8 mouse cellular contexts compared by ENCODE assay signal in genomic region chr19:40660510-40660909, GRCm38 (mm10). TPM values are rescaled to one million over a fixed set of nuclear protein-coding genes. Genes with fewer than 3 reads are reported as not detected.
DNase-seq lines count a peak whose midpoint lies in the region; ATAC-seq and TF ChIP-seq lines count a peak whose summit lies in the region.

No protein-coding gene starts in this region.

- no peaks in the 10 kb centered on the region; the same call in 1 of the 2 replicates for H3K27me3 ChIP-seq in heart, embryonic 14.5 days (ENCODE audit: control insufficient read depth, insufficient read depth, low read length)
- no peaks in the 10 kb centered on the region for H3K27me3 ChIP-seq in hindbrain, embryonic 14.5 days (ENCODE audit: control insufficient read depth, insufficient read depth, low read length)
- H3K27me3 ChIP-seq in midbrain, embryonic 13.5 days, result no peaks in the 10 kb centered on the region

- intact Hi-C loops in left cerebral cortex, postnatal 36 days (cut with DNase I), result no loop called here

- H3K36me3 ChIP-seq in heart, embryonic 14.5 days (ENCODE audit: control insufficient read depth, insufficient read depth, low read length), result no peaks in the 10 kb centered on the region
- H3K36me3 ChIP-seq in hindbrain, embryonic 14.5 days (replicated peaks; ENCODE audit: control insufficient read depth, insufficient read depth), result no peaks in the 10 kb centered on the region
- H3K36me3 ChIP-seq in midbrain, embryonic 13.5 days, result no peaks in the 10 kb centered on the region

- ATAC-seq in heart, embryonic 14.5 days (ENCODE audit: insufficient number of reproducible peaks, insufficient read depth, low FRiP score, low read depth), result no peak
- ATAC-seq in hindbrain, embryonic 14.5 days (ENCODE audit: low FRiP score), result no peak
- peak; percentile 26; the same call in 1 of the 2 replicates for ATAC-seq in midbrain, embryonic 13.5 days
- no peak for ATAC-seq in activated CD4-positive, CD25-positive, alpha-beta regulatory T cell, adult 4 months

- WGBS in heart, embryonic 14.5 days, result 8% methylated on average over 9 of the region's 9 CpGs
- WGBS in hindbrain, embryonic 14.5 days, result 13% methylated on average over 9 of the region's 9 CpGs
- WGBS in midbrain, embryonic 13.5 days, result 9% methylated on average over 9 of the region's 9 CpGs

- no peak for TF ChIP-seq POLR2A in bone marrow macrophage, adult 2 months (IDR thresholded peaks at IDR 0.05; ENCODE audit: borderline replicate concordance, low read depth, low read length)

- peak overlapping the region; percentile 55 to 72 for H3K27ac ChIP-seq in heart, embryonic 14.5 days (replicated peaks in 1 of 2; ENCODE audit: control insufficient read depth in 1 of 2, insufficient read depth in 1 of 2, low read depth in 2 of 2, low read length in 2 of 2)
- H3K27ac ChIP-seq in bone marrow macrophage, adult 2 months (ENCODE audit: insufficient read depth, low read depth, low read length), result peak overlapping the region; percentile 86
- H3K27ac ChIP-seq in hindbrain, embryonic 14.5 days, result peak overlapping the region; percentile 83
- peak overlapping the region; percentile 80 for H3K27ac ChIP-seq in midbrain, embryonic 13.5 days

- H3K9me3 ChIP-seq in heart, embryonic 14.5 days (ENCODE audit: control insufficient read depth, low read length), result no peaks in the 10 kb centered on the region
- no peaks in the 10 kb centered on the region for H3K9me3 ChIP-seq in hindbrain, embryonic 14.5 days (ENCODE audit: control insufficient read depth, low read length)
- H3K9me3 ChIP-seq in midbrain, embryonic 13.5 days, result no peaks in the 10 kb centered on the region

- DNase-seq in heart, adult 9 months (ENCODE audit: low spot score in 2 of 2), result no peak
- DNase-seq in hindbrain, embryonic 14.5 days (ENCODE audit: low spot score), result peak; percentile 30
- DNase-seq in left cerebral cortex, postnatal 36 days (ENCODE audit: low spot score in 2 of 2), result no peak
- DNase-seq in adrenal gland, adult 8-10 months, result no peak

- peak overlapping the region; percentile 46 for H3K4me3 ChIP-seq in heart, embryonic 14.5 days (ENCODE audit: control insufficient read depth in 1 of 2, insufficient read depth in 1 of 2, low read depth in 1 of 2, low read length in 2 of 2)
- H3K4me3 ChIP-seq in bone marrow macrophage, adult 2 months (ENCODE audit: insufficient read depth, low read length), result peak overlapping the region; percentile 79
- H3K4me3 ChIP-seq in hindbrain, embryonic 14.5 days (replicated peaks; ENCODE audit: low read length), result peak overlapping the region; percentile 28
- H3K4me3 ChIP-seq in midbrain, embryonic 13.5 days (replicated peaks), result peak overlapping the region; percentile 35

- H3K4me2 ChIP-seq in heart, embryonic 14.5 days (ENCODE audit: low read length), result peak overlapping the region; percentile 75
- H3K4me2 ChIP-seq in hindbrain, embryonic 14.5 days (replicated peaks), result peak overlapping the region; percentile 54
- H3K4me2 ChIP-seq in midbrain, embryonic 13.5 days (replicated peaks), result peak overlapping the region; percentile 59

- TF ChIP-seq CTCF in bone marrow macrophage, adult 2 months (IDR thresholded peaks at IDR 0.05; ENCODE audit: low read depth, low read length), result peak; percentile 16; the same call in 1 of the 2 replicates

- peak overlapping the region; percentile 73 for H3K9ac ChIP-seq in heart, embryonic 14.5 days (ENCODE audit: low read length)
- H3K9ac ChIP-seq in hindbrain, embryonic 14.5 days, result peak overlapping the region; percentile 49
- H3K9ac ChIP-seq in midbrain, embryonic 13.5 days (replicated peaks), result peak overlapping the region; percentile 64

- peaks cover 10 to 20% of the 10 kb centered on the region in 2 experiments; a peak in 3 of 4 replicates for H3K4me1 ChIP-seq in heart, embryonic 14.5 days (ENCODE audit: control insufficient read depth in 2 of 2, insufficient read depth in 2 of 2, low read length in 2 of 2)
- peaks cover 35% of the 10 kb centered on the region for H3K4me1 ChIP-seq in bone marrow macrophage, adult 2 months (ENCODE audit: control insufficient read depth, insufficient read depth, low read length)
- H3K4me1 ChIP-seq in hindbrain, embryonic 14.5 days (replicated peaks; ENCODE audit: control insufficient read depth, insufficient read depth, low read length), result 0 out of 2 replicates have a peak, but pooled peaks cover 18% of the 10 kb centered on the region
- peaks cover 29% of the 10 kb centered on the region for H3K4me1 ChIP-seq in midbrain, embryonic 13.5 days (replicated peaks)

RNA-seq across cellular contexts. Expression of gene Entpd1, which starts 48.3 kb away (rescaled TPM):
- 11.6 and 13.4 TPM in 2 replicates for polyA plus RNA-seq in heart, embryonic 14.5 days (2014; fragmentation: Nextera tagmentation; extraction: Ambion mirVana)
- polyA plus RNA-seq in bone marrow macrophage, adult 2 months (2012; ENCODE audit: insufficient read depth, insufficient read length, missing spikeins), result 189 and 194 TPM in 2 replicates
- 9.3 and 9.6 TPM in 2 replicates for polyA plus RNA-seq in hindbrain, embryonic 14.5 days (2014; fragmentation: Nextera tagmentation; extraction: Ambion mirVana)
- polyA plus RNA-seq in midbrain, embryonic 13.5 days (2015; fragmentation: Nextera tagmentation; extraction: Ambion mirVana), result 7.9 and 9.8 TPM in 2 replicates
- 10 to 100 TPM; 12.5 to 16.9 TPM for total RNA-seq in left cerebral cortex, postnatal 36 days (2021)
- 10 to 100 TPM; 37.7 to 51.7 TPM for polyA plus RNA-seq in activated CD4-positive, CD25-positive, alpha-beta regulatory T cell, adult 4 months (2017; shearing (Covaris generic))
- 10 to 100 TPM; 27.5 to 34.8 (median 31.5) TPM for total RNA-seq in adrenal gland, adult 8-10 months (2022)

RNA-seq across cellular contexts. Expression of gene Tctn3, which starts 48.5 kb away (rescaled TPM):
- polyA plus RNA-seq in heart, embryonic 14.5 days (2014; fragmentation: Nextera tagmentation; extraction: Ambion mirVana), result 10.3 and 10.7 TPM in 2 replicates
- 12.6 and 13.9 TPM in 2 replicates for polyA plus RNA-seq in bone marrow macrophage, adult 2 months (2012; ENCODE audit: insufficient read depth, insufficient read length, missing spikeins)
- polyA plus RNA-seq in hindbrain, embryonic 14.5 days (2014; fragmentation: Nextera tagmentation; extraction: Ambion mirVana), result 14.0 and 14.5 TPM in 2 replicates
- polyA plus RNA-seq in midbrain, embryonic 13.5 days (2015; fragmentation: Nextera tagmentation; extraction: Ambion mirVana), result 12.1 and 13.6 TPM in 2 replicates
- total RNA-seq in left cerebral cortex, postnatal 36 days (2021), result 10 to 100 TPM; 17.2 to 25.0 TPM
- 1 to 10 TPM; 6.5 to 7.2 TPM for polyA plus RNA-seq in activated CD4-positive, CD25-positive, alpha-beta regulatory T cell, adult 4 months (2017; shearing (Covaris generic))
- 10 to 100 TPM in 2 of 4 experiments, 1 to 10 TPM in 2; 6.8 to 12.1 (median 8.9) TPM for total RNA-seq in adrenal gland, adult 8-10 months (2022)

Comparison
In these comparisons a context has a peak if more than half of its experiments do, and no peak if none do; other contexts are left out.
1. H3K4me3 ChIP-seq: peak in every context shown above with its lines; median percentile 79 in bone marrow macrophage, adult 2 months; 46 in heart, embryonic 14.5 days; 35 in midbrain, embryonic 13.5 days; 28 in hindbrain, embryonic 14.5 days.